Mouse (Mus musculus) kidney, postnatal 4 days (tissue): Measurements from ENCODE around the gene Pacsin1.

Experiments
- DNase-seq, 2 experiments: peaks; one replicate each; pipeline ENCODE4 v3.0.0; 2021; ENCODE audit warnings: mixed read lengths in 2 of 2

Gene Pacsin1

DNA sequence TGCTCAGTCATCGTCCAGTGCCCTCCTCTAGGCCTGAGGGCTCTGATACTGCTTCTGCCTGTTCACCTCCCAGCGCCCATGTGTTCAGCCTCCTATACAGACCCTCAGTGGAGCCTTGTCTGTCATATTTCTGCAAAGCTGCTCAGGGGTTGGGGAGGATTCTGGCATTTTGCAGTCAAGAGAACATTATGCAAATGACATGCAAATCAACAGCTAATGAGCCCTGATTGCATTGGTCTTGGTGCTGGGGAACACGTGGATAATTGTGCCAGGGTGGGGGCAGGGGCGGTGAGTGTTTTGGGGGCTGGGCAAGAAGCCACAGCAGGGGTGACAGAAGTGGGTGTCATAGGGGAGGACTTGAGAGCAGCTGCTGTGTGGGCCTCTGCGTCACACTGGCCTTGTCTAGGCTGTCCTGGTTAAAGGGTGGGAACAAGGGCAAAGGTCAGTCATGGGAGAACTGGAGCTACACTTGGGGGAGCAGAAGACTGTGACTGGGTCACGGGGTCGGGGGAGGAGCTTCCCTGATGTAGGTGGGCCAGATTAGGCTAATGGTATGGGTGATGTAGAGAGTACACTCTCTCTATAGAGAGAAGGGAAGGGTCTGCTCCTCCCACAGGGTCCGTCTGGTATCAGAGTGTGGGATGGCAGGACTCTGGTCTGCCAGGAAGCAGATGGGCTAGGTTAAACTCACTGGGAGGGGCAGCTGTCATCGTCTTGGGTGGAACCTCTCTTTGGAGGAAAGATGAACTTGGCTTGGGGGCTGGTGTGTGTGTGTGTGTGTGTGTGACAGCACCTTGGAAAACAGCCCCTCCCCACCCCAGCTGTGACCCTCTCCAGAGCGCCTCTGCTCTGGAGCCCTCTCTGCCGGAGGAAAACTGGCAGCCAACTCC, 23.9 kb downstream of the Pacsin1 start:
- peak; percentile 22 to 51 for DNase-seq

DNA sequence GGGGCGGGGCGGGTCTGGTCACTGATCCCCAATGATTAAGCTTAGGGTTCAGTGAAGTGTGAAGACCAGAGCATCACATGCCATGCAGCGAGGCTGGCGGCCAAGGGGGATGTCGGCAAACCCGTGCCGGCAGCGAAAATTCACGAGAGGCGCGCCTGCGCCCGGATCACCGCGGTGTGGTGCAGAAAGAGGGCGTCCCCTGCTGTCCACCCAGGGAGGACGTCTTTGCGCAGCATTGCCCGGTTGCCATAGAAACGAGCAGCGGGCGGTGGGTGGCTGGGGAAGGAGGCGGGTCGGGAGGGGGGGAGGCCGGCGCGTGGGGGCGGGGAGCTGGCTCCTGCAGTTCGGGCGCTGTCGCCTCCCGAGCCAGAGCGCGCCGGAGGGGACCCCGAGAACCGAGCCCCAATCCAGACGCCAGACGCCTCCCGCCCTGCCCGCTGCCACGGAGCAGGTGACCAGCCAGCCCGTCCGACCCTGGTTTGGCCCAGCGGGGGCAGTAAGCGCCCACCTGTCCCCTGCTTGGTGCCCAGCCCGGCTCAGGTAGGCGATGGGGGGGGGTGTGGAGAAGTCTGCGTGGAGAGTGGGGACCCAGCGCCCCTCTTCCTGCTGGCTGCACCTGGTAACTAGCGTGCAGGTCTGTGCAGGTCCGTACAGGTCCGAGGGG, 29.7 kb downstream of the Pacsin1 start:
- DNase-seq: peak; percentile 74 to 84

DNA sequence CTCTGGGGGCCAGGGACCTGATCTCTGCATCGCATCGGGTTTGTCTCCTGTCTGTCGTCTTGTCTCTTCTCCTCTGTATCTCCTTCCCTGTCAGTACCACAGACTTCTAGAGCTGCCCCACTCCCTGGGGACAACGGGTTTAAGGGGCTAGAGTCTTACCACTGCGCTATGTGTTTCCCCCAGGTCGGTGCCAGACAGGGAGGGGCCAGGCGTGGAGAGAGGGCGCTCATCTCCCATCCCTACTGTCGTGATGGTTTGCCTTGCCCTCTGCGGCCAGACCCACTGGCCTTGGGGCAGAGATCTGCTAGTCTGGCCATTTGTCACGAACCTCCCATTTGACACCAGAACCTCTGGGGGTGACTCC, 30.2 kb downstream of the Pacsin1 start:
- peak in 1 of 2 experiments; percentile 27 for DNase-seq

DNA sequence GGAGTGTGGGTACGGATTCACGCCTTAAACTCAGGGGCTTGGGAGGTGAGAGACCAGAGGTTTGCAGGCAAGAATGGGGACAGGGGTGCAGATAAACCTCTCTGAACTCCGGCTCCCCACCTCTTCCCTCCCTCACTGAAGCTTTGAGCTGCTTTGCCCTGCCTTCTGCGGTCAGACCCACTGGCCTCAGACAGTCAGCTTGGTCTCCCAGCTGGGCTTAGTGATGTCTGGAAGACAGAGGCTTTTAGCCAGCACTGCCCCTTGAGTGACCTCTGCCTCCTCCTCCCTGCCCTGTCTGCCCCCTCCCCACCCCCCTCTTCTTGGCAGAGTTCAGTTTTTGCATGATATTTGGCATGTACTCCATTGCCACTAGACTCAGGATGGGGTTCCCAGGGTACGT, 31.1 kb downstream of the Pacsin1 start:
- DNase-seq: no peak

DNA sequence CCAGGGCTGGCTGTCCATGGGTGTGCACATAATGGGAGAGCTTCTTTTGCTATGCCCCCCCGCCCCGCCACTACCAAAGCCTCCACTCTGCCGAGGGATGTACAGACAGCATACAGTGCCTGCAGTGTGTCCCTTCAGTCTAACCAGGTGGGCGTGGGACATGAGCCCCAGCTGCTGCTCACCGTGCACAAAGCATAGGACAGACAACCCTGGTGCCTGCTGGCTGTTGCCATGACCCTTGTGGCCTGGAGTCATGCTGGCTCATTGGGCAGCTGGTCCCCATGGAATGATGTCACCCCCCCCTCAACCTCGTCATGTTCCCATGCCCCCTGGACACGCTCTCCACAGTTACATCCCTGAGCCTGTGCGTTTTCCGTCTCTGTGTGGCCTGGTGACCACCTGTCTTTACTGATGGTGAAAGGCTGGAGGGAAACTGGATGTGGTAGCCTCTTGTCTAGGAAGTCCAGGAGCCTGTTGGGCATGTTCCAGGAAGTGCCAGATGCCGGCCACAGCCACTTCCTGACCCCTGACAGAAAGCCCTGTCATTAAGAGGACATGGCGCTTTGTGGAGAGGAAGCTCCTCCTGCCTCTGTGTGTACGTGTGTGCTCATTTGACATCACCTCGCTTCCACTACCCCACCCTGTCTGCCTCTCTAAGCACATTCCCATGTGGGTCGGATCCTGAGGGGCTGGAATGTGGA, 35.8 kb downstream of the Pacsin1 start:
- peak in 1 of 2 experiments; percentile 47 for DNase-seq

DNA sequence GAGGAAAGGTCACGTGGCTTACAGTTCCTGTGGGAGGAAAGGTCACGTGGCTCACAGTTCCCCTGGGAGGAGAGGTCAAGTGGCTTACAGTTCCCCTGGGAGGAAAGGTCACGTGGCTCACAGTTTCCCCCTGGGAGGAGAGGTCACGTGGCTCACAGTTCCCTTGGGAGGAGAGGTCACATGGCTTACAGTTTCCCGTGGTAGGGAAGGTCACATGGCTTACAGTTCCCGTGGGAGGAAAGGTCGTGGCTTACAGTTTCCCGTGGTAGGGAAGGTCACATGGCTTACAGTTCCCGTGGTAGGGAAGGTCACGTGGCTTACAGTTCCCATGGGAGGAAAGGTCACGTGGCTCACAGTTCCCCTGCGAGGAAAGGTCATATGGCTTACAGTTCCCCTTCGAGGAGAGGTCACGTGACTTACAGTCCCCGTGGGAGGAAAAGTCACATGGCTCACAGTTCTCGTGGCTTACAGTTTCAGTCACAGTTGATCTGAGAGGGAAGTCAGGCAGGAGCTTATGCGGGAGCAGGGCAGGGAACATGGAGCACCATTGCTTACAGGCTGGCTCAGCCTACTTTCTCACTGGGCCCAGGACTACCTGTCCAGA, 44.4 kb downstream of the Pacsin1 start:
- DNase-seq: no peak

DNA sequence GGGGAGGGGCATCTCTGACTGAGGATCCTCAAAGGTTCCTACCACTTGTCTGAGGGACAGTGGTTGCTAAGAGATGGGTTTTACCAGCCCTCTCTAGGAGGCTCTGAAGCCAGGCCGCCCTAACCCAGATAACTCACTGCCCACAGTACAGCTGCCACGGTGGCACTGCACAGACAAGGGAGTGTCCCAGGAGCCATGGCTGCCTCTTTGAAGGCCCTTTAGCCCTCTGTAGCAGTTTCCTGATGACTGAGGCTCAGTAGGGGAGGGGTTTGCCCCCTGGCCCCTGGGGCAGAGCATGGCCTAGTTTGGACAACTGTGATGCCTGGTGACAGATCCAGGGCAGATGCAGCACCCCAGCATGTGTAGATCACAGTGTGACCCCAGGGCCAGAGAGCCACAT, 45.5 kb downstream of the Pacsin1 start:
- DNase-seq: no peak

DNA sequence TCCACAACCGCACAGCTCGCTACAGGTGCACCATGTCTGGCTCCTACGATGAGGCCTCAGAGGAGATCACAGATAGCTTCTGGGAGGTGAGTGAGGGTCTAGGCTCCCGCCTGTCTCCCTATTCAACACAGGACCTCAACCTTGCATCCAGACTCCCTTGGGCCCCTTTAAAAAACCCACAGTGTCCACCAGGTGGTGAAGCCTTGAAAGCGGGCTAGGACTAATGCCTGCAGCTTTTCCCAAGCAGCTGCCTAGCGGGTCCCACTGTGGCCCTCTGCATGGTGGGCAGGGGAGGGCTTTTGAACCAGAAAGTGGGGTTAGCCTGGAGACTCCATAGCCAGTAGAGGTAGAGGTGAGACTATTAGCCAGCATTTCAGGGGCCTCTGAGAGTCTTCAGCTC, 46.5 kb downstream of the Pacsin1 start:
- DNase-seq: no peak

DNA sequence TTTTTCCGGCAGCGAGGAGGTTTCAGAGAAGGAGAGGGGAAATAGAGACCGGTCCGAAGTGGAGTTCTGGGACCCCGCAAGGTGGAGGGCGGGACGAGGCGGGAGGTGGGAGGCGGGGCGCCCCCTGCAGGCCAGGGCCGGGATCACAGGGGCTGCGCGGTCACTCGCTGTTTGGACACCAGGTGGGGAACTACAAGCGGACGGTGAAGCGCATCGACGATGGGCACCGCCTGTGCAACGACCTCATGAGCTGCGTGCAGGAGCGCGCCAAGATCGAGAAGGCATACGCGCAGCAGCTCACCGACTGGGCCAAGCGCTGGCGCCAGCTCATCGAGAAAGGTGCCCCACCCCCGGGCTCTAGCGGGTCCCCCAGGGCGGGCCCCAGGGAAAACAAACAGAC, 47.2 kb downstream of the Pacsin1 start:
- peak; percentile 77 to 83 for DNase-seq

DNA sequence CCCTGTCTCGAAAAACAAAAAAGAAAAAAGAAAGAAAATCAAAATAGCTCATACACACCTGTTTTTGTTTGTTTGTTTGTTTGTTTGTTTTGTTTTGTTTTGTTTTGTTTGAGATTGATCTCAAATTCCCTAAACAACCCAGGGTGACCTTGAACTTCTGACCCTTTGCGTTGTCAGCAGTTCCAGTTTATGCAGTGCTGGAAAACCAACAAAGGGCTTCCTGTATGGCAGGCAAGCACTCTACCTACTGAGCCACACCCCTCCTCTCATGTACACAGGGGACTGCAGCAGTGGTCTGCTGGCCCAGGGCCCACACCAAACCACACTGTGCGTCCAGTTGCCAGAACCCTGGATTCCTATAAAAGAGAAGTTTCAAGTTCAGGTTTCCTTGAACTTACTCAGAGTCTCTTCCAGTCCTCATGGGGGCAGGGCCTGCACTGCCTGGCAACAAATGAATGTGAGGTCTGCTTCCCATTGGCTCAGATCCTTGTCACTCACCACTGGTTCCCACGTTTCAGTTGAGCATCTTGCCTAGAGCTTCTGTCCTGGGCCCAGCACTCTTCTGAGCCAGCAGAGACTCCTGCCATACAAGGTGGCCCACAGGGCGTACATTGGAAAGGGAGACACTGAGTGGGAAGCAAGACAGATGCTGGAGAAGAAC, 48.8 kb downstream of the Pacsin1 start:
- DNase-seq: peak; percentile 54 to 73

DNA sequence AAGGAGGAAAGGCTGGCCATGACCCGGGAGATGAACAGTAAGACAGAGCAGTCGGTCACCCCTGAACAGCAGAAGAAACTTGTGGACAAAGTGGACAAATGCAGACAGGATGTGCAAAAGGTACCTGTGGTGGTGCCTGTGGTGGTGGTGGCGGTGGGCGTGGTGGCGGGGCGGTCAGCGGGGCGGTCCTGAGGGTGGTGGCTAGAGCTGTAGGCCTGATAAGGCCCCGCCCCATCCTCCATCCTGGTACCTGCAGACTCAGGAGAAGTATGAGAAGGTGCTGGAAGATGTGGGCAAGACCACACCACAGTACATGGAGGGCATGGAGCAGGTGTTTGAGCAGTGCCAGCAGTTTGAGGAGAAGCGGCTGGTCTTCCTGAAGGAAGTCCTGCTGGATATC, 50.4 kb downstream of the Pacsin1 start:
- DNase-seq: peak in 1 of 2 experiments; percentile 43

DNA sequence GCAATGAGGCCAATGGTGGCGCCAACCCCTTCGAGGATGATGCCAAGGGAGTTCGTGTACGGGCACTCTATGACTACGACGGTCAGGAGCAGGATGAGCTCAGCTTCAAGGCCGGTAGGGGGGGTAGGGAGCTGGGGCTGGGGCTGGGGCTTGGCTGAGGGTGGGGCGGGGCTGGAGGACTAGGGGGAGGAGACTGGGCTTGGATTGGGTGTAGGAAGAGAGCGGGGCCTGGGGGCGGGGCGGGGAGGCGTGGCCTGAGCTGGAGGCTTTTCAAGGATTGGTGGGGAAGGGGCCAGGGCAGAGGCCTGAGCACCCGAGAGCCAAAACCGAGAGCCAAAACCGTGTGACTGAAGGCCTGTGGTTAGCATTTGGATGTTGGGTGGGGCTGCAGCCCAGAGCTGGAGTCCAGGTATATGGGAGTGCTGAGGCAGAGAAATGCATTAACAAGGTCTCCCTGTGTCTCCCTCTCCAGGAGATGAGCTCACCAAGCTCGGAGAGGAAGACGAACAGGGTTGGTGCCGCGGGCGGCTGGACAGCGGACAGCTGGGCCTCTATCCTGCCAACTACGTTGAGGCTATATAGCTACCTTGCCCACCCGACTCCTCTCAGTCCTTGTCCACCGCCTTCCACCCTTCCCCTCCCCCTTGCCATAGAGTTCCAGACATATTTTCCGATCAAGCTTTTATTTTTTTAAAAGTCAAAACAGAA, 52.8 kb downstream of the Pacsin1 start:
- peak; percentile 95 for DNase-seq

DNA sequence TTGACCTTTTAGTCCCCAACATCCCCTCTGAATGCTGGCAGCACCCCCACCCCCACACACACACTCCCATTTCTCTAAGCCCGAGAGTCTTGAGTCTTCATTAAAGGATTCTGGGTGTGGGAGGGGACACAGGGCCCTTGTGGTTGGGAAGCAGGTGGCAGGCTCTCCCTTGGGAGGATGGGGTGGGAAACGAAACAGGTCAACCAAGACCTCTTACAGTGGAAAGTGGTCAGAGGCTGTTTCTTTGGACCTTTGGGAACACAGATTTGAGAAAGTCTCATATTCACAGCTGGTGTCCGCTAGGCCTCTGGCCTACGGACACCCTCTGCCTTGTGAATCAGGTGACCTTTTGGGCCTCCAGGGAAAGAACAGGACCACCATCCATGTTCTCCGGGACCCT, 54.3 kb downstream of the Pacsin1 start:
- no peak for DNase-seq

DNA sequence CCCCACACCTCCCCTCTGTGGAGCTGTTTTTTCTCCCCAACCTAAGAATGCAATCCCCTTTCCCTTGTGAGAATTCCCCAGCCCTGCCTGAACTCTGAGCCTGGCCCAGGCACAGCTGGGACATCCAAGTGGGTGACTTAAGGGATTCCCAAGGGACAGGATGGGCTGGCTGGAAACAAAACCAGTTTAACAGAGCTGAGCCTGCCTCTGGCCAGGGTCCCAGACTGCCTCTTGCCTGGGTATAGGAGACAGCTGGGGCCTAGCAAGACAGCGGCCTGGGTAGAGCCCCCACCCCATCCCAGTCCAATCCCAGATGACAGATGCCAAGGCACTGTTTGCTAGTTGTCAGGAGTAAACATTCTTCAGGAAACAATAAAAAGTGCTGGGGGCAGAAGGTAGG, 57.5 kb downstream of the Pacsin1 start:
- DNase-seq: no peak

DNA sequence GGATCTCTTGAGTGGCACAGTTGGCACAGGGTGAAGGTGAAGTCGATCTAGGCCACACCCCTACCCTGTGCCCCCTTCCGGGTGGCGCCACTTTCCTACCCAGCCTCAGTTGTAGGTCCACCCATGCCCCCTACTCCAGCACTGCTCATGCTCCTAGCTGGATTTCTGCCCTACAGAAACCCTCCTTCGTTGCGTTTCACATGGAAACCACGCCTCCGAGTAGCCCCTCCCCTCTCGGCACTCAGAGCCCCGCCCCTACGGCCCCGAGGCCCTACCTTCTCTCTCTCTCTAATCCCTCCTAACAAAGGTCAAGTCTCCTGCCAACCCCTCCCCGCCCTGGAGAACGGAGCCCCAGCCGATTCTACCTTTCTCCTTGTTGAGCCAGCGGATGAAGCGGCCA, 61.5 kb downstream of the Pacsin1 start:
- peak; percentile 73 to 81 for DNase-seq

DNA sequence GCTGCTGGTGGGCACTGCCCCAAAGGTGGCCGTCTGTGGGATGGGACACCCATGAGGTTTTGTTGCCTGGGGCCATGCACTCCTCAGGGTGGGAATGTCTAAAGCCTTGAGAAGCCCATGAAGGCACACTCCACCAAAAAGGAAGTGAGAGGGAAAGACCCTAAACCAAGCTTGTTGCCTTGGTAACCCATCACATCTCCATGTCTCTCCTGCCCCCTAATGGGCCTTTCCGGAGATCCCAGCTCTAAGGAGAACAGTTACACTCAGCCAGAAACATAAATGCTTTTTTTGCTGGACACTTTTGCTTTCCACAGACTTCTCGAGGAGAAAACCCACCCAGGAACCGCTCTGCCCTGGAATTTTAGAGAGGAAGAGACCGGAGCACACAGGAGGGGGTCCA, 62.9 kb downstream of the Pacsin1 start:
- DNase-seq: peak; percentile 58 to 66

DNA sequence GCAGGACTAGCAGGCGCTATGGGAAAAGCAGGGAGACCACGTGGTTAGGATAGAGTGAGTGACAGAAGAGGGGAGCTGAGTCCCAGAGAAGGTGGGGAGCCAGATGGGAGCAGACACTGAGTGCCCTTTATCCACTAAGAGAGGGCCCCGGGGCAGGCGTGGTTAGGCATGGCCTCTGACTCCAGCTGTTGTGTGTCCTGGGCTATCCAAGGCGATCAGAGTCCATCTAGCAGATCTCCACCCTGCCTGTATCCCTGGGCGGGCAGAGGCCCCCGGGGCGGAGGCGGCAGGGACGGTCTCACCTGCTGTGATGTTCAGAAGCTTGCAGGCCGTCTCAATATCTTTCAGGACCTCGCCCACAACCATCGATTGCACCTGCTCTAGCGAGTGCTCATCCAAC, 64.4 kb downstream of the Pacsin1 start:
- no peak for DNase-seq

DNA sequence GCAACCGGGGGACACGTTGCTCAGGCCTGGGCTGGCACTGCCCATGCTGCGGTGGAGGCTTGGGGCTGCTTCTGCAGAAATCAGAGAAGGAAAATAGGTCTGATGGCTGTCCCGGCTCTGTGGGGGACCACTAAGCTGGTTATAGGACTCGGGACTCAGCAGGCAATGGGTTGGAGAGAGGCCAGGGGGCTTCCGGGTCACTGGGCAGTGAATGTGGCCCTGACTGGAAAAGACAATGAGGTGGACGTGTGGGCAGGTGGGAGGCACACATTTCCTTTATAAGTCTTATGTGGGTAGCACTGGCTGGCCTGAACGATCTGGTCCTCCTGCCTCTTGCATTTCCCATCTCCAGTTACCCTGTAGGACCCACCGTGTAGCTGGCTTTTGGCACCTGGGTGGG, 65.0 kb downstream of the Pacsin1 start:
- no peak for DNase-seq

DNA sequence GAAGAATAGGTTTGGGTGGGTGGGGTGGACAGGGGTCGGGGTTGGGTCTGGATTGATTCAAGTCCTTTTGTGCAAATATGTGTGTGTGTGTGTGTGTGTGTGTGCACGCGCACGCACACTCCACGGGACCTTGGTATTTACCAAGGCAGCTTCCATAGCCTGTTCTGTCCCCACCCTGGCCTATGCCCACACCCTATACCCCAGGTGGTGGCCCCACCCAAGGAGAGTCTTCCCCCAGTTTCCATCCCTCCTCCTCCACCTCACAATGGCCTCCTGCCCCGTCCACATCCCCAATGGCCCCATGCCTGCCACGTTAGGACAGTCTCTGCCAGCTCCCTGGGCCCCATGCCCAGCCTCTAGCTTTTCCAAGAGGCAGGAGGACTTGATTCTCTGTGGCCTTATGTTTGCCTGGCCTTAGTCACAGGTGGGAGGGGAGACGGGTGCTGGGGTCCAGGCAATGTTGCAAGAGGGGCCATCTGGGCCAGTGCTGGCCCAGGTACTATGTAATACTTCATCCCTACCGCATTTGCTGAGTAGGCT, 65.9 kb downstream of the Pacsin1 start:
- DNase-seq: no peak

DNA sequence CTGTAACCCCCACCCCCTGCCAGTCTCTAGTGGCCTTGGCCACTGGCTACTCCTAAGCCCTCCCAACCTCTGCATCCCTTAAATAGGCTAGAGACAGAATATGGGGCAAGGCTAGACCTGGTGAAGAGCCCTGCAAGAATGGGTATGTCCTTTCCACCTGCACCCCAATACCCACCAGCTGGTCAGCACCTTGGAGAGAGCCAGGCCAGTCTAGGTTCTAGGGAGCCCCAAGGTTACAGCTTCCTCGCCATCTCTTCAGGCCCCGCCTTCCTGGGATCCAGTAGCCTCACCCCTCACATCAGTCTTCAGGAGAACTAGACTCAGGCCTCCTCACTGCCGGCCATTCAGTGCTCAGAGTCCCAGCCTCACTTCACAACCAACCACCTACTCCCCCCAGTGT, 69.0 kb downstream of the Pacsin1 start:
- DNase-seq: peak in 1 of 2 experiments; percentile 41

DNA sequence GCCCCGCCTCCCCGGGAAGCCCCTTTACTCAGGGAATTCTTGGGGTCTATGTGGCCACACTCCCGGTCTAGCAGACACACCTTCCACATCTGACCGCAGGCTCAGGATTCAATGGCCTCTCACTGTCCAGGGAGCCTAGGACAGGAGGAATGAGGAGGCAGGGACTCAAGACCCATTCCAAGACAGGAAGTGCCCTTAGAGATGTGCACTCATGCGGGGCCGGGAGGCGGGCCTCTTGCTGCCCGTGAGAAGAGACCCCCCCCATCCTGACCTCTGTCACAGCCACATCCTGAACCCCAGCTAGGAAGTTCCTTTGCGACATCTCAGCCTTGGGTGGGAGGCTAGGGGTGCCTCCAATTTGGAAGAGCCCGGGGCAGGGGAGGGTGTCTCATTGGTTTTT, 69.7 kb downstream of the Pacsin1 start:
- peak; percentile 43 to 68 for DNase-seq

DNA sequence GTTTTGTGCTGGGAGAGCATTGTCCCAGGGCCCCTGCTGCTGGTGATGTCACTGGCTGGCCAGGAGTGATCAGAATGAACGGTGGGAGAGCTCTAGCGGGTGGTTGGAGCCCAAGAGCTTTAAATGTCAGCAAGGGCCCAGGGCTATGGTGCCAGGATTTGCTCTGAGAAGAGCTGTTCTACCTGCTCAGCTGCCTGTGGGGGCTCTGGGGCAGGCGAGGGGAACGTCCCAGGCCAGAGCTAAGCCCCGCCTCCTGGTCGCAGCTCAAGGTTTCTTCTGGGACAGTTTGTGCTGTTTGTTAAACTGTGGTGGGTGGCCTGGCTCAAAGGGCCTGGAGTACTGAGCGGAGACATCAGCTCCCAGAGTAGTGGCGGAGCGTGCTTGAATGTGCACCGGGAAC, 70.1 kb downstream of the Pacsin1 start:
- DNase-seq: peak; percentile 53 to 66
